Mouse (Mus musculus): Measurements from ENCODE around the gene Foxp3.
A peak's percentile ranks its signal among the peaks of the same experiment; 100 is the strongest.

Gene Foxp3

DNA sequence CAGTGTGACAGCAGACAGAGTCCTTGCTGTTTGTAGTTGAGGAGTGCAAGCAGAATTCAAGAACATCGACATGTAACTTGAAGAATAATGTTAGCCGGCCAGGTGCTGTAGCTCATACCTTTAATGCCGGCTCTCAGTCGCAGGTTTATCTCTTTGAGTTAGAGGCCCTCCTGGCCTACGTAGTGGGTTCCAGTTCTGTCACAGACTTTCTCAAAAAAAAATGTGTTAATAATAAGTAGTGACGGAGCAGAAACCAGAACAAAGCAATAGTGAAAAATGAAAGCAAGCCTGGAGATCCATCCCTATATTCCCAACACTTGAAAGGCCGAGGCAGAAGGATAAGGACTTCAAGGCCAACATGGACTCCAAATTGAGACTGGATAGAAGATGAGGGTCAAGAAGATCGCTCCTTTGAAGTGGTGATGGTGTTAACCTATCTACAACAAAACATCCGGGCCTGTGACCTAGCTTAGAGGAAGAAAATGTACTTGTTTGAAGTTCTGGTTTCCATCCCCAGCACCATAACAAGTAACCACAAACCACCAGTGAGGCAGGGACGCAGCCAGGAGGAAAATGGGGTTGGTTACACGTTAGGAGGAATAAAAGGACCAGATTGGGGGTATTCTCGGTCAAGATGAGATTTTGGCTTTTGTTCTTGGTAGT lies 44.6 kb downstream of the Foxp3 start:
- DNase-seq = no peak

DNA sequence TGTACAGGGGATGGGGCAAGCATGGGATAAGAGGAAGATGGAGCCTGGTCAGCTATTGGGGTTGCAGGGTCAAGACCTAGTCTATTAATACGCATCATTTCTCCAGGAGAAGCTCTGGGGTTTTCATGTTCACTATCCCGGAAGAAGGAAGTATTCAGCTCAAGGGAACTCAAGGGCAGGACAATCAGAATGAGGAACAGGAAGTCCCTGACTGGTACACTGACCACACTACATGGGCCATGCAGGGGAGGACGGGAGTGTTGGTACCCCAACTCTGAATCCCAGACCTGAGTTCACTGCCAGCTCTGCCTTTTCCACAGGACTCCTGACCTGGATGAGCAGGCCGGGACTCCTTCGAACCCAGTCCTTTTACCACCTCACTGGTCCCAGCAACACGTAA lies 59.1 kb downstream of the Foxp3 start:
- no peak for DNase-seq

DNA sequence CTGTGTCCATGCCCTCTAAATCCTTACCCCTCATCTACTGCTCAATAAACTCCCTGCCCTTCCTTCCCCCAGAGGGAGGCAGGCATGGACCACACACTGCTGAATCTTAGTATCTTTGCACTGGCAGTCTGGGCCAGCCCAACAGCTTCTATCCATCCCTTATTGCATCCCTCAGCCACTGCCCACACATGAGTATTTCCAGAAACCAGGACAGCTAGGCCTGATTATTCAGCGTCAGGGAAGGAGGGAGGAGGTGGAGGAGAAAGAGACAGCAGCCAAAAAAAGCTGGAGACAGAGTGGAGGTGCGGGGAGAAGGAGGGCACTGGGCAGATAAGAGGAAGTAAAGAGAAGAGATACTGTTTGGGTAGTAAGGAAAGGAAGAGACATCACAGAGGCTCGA lies 61.7 kb downstream of the Foxp3 start:
- DNase-seq = no peak

DNA sequence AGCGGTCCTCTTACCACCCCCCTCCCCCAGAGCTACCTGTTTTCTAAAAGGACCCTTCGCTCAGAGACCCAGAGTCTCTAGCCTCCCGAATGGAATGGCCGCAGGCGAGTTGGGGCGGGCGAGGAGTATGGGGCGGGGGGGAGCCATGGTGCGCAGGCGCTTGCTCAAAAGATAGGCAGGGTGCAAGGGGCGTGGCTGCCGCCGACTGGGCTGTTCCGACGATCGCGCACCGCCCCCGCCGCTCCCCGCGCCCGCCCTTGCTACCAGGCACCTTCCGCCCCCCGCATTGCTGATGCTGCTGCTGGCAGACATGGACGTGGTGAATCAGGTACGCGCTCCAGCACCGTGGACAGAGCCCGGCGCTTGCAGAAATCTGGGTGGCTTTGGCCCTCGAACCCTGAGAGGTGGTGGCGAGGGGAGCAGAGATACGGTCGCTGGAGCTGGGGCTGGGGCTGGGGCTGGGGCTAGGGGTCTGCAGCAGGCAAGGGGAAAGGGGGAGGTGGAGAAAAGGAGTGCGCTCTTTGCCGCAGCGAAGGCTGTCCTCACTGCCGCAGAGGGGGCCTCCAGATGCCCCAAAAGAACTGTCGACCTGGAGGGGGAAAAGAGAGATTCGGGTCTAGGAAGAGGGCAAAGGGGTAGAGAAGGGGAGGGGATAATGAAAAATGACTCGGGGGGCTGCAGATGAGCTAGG lies 65.1 kb downstream of the Foxp3 start, which contains the start of gene Syp:
Gene Syp, plus strand, starts transcription at position 71 of the 691 bp plus-strand sequence.
- peak; percentile 85 for DNase-seq

DNA sequence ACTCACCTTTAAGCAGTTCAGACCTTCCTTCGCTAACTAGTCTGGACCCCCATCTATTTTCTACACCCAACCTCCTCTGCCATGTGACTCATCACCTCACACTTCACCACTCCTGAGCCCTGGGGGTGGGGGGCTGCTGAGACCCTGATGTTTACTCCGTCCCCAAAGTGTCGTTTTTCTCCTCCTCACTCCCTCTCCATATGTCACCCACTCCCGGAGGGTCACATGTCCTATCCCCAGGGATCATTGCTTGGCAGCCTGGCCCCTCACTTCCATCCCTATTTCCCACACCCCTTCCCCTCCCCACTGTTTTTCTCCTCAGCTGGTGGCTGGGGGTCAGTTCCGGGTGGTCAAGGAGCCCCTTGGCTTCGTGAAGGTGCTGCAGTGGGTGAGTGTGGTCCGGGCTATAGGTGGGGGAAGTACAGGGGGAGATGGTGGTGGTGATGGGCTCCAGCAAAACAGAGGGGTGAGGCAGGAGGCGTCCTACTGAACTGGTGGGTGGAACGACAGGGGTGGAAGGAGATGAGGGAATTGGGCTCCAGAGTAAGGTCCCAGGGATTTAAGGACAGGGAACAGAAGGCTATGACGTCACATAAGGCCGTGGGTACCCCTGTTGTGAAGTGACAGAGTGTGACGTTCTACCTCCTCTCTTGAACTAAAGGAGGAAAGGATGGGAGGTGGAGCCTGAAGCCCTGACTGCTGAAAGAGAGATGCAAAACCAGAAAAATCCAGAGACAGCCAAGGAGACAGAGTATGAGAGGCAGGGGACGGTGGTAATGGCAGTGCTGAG lies 66.3 kb downstream of the Foxp3 start:
- no peak for DNase-seq

DNA sequence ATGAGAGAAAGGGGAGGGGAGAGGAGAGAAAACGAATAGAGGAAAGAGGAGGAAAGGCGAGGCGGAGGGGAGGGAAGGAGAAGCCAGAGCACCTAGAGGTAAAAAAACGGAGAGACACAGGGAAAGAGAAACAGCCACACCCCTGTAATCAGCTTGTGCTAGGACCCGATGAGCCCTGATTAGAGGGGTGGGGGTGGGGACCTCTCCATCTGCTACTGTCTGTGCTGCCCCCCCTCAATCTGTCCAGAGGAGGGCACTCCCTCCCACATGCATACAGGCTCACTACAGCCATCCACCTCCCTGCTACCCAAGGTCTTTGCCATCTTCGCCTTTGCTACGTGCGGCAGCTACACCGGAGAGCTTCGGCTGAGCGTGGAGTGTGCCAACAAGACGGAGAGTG lies 67.3 kb downstream of the Foxp3 start:
- no peak for DNase-seq
